Mouse (Mus musculus): ENCODE data around the gene Mmgt2.

DNA sequence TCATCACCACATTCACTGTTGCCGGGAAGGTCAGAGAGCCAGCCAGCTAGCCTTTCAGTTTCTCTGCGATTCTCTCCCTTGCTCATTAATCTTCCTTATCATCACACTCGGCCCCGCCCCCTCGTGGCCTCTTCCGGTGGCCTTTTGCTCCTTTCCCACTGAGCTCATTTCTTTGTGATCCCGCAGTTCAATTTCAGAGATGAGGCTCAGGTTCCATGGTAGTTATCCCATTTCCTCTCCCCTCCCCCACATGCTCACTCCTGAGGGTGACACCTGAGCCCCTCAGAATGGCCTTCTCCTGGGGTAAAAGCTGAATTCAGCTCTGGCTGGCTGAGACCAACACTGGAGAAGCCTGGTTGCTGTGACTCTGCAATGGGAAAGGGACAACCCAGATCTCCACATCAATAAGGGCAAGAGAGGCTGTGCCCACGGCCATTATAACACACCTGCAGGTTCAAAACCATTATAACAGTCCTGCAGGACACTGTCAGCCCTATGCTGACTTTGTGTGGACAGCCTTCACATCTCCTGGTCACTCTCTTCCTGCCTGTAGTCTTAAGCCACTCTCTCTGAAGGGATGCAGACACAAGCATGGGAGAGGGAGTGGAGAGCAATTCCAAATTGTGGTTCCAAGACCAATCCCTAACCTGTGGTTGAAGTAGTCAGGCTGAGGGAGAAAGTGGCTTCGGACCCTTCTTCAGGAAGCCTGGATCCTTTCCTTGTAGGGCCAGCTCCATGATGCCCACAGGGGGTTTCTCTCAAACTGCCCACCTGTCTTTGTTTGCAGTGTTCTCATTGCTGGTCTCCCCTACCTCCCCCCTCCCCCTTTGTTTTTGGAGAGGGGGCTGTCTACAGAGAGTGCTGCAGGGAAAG lies 18.9 kb upstream of the Mmgt2 start:
- no peak for TF ChIP-seq CTCF (IDR thresholded peaks at IDR 0.05; ENCODE audit: insufficient read depth, low read length)
- TF ChIP-seq POLR2A (IDR thresholded peaks at IDR 0.05; ENCODE audit: borderline replicate concordance, extremely low read depth, low read depth, low read length): no peak

Measured in lung, adult 2 months (tissue).